Mouse (Mus musculus) liver, embryonic 11.5 days (tissue): ENCODE results near the gene Krtap28-10. TPM values are rescaled to one million over a fixed set of nuclear protein-coding genes. Genes with fewer than 3 reads are reported as not detected.

Source experiments
- ATAC-seq: fragments of 200-750 bp; cut with Nextera tagmentation; replicated peaks from 2 replicates; pipeline ENCODE4 v1.8.0; 2017; ENCODE audit warnings: moderate number of reproducible peaks, mild to moderate bottlenecking, moderate TSS enrichment, moderate library complexity; ENCODE audit not compliant: low FRiP score
- DNase-seq: peaks from one replicate; pipeline ENCODE4 v3.0.0-alpha.2; 2017; ENCODE audit warnings: low spot score
- H3K27ac ChIP-seq: fragments of 300-500 bp; sonication (generic); 2 replicates; pipeline ENCODE4 v1.5.1; 2014; ENCODE audit warnings: mild to moderate bottlenecking, low read depth, low read length, control low read depth
- H3K27me3 ChIP-seq: fragments of 300-500 bp; sonication (generic); replicated peaks from 2 replicates; pipeline ENCODE4 v1.6.1; 2014; ENCODE audit warnings: low read length, mixed read lengths; ENCODE audit not compliant: control insufficient read depth, insufficient read depth
- H3K36me3 ChIP-seq: fragments of 300-500 bp; sonication (generic); 2 replicates; pipeline ENCODE4 v1.6.1; 2014; ENCODE audit warnings: mild to moderate bottlenecking, low read length, moderate library complexity, mixed read lengths; ENCODE audit not compliant: control insufficient read depth, insufficient read depth
- H3K4me1 ChIP-seq: fragments of 300-500 bp; sonication (generic); replicated peaks from 2 replicates; pipeline ENCODE4 v1.6.1; 2014; ENCODE audit warnings: low read length, mixed read lengths; ENCODE audit not compliant: control insufficient read depth, insufficient read depth
- H3K4me2 ChIP-seq: fragments of 300-500 bp; sonication (generic); 2 replicates; pipeline ENCODE4 v1.6.1; 2014; ENCODE audit warnings: mild to moderate bottlenecking, control low read depth, moderate library complexity
- H3K4me3 ChIP-seq: fragments of 300-500 bp; sonication (generic); 2 replicates; pipeline ENCODE4 v1.5.1; 2014; ENCODE audit warnings: low read depth, low read length, control low read depth
- H3K9ac ChIP-seq: fragments of 300-500 bp; sonication (generic); 2 replicates; pipeline ENCODE4 v1.6.1; 2014; ENCODE audit warnings: low read depth, low read length, control low read depth
- H3K9me3 ChIP-seq: fragments of 300-500 bp; sonication (generic); 2 replicates; pipeline ENCODE4 v1.6.1; 2016; ENCODE audit warnings: low read length, inconsistent platforms, mixed read lengths; ENCODE audit not compliant: control insufficient read depth
- WGBS: fragments of 180-500 bp; shearing (Covaris S2); extraction: QIAGEN DNeasy Blood & Tissue Kit; methylation state at CpG from one replicate; pipeline ENCODE4 v1.1.7; 2014; 5-methylcytosine and 5-hydroxymethylcytosine counted together
- polyA plus RNA-seq: library from polyadenylated mRNA; unstranded; fragments of >200 nt; fragmentation: Nextera tagmentation; extraction: Ambion mirVana; gene quantifications from 2 replicates; pipeline ENCODE4 v1.2.1, GENCODE M21; 2014

Krtap28-10 gene
- polyA plus RNA-seq, result not detected in 2 replicates

DNA sequence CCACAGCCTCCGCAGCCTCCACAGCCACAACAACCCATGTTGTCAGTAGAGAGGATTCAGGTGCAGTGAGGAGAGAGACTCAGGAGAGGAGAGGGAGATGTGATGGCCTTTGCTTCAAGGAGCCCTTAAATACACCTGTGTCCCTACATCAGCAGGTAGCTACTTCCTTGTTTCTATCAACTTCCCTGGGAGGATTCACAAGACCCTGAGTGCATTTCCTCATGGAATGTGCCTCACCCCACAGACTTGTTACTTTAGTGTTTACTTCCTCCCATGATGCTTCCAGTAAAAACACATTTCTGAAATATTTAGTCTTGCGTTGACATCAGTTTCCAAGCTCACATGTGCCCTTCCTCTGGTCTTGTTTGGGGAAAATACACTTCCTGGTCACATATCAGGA lies at the start of gene Krtap28-10:
Gene Krtap28-10, minus strand, starts transcription at position 101 of the 400 bp plus-strand sequence.
- WGBS, result 86% methylated on average over 2 of the region's 2 CpGs
- no peaks in the 10 kb centered on the region for H3K36me3 ChIP-seq
- DNase-seq (no peak), ATAC-seq (no peak)
- H3K27me3 ChIP-seq, result no peaks in the 10 kb centered on the region
- no peaks in the 10 kb centered on the region for H3K4me1 ChIP-seq
- no peak within 1 kb of the TSS for H3K4me2 ChIP-seq
- H3K27ac ChIP-seq, result no peak within 1 kb of the TSS
- H3K4me3 ChIP-seq, result no peak within 1 kb of the TSS
- H3K9ac ChIP-seq, result no peak within 1 kb of the TSS
- no peaks in the 10 kb centered on the region for H3K9me3 ChIP-seq

DNA sequence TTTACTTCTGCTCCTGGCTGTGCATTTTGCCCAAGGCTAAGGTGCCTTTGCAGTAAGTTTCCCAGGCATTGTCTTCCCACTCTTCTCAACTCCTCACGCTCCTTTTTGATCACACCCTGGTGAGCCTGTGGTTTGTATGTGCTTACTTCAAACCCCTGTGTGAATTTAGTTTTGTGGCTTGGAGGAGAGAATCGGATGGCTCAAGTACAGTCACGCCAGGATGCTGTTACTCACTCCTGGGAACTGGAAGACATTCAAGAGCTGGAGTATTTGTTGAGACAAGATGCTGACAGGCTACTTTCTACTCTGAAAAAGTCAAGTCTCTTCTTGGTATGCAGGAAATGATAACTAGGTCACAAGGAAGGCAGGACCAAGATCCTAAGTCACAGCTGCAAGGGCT lies 49.0 kb upstream of the Krtap28-10 start:
- Histone ChIP-seq H3K4me1 (no peaks in the 10 kb centered on the region), H3K36me3 (no peaks in the 10 kb centered on the region), H3K27me3 (no peaks in the 10 kb centered on the region), H3K9me3 (no peaks in the 10 kb centered on the region), H3K9ac (no peak overlapping the region), H3K4me2 (no peak overlapping the region), H3K27ac (no peak overlapping the region), H3K4me3 (no peak overlapping the region)
- DNase-seq, result no peak
- no peak for ATAC-seq
- WGBS, result 54% methylated on average over 3 of the region's 3 CpGs

DNA sequence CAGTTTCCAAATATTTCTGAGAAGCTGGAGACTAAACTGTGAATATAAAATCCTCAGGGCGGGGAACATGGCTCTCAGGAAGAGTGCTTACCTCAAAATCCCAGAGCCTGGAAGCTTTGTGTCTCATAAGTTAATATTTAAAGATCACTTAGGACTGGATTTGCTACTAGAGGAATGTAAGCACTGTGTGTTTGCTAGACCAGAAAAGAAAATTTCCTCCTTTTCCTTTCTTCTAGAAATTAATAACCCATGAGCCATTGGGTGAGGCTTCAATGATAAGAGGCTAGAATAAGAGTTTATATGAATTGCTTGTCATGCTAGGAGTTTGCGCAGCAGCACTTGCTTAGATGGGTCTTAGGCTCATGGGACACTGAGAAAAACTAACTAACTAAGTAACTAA lies 42.5 kb upstream of the Krtap28-10 start:
- Histone ChIP-seq H3K9ac (no peak overlapping the region), H3K4me1 (no peaks in the 10 kb centered on the region), H3K4me3 (no peak overlapping the region), H3K27me3 (no peaks in the 10 kb centered on the region), H3K27ac (no peak overlapping the region), H3K36me3 (no peaks in the 10 kb centered on the region), H3K9me3 (no peaks in the 10 kb centered on the region), H3K4me2 (no peak overlapping the region)
- DNase-seq (no peak), ATAC-seq (no peak)
- 74% methylated on average over 2 of the region's 2 CpGs for WGBS

DNA sequence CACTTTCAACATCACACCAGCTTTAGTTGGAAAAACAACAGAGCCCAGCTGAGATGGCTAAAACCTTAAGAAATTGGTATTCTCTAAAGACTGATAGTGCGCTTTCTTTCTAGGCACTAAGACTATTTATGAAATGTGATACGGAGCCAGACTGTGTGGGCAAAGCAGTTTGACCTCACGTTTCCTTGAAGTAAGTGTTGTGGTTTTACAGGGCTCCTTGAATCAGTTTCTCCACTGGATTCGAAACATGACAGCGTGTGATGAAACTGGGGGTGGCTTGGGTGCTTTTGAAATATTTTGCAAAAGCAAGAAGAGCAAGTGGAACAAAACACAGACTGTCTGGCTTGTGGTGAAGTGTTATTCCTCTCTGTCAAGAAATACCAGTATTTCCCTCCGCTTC lies 34.7 kb upstream of the Krtap28-10 start:
- Histone ChIP-seq H3K9ac (no peak overlapping the region), H3K4me3 (no peak overlapping the region), H3K27ac (no peak overlapping the region), H3K27me3 (no peaks in the 10 kb centered on the region), H3K4me1 (no peaks in the 10 kb centered on the region), H3K36me3 (no peaks in the 10 kb centered on the region), H3K4me2 (no peak overlapping the region), H3K9me3 (no peaks in the 10 kb centered on the region)
- no peak for ATAC-seq
- 66% methylated on average over 6 of the region's 6 CpGs for WGBS
- no peak for DNase-seq

DNA sequence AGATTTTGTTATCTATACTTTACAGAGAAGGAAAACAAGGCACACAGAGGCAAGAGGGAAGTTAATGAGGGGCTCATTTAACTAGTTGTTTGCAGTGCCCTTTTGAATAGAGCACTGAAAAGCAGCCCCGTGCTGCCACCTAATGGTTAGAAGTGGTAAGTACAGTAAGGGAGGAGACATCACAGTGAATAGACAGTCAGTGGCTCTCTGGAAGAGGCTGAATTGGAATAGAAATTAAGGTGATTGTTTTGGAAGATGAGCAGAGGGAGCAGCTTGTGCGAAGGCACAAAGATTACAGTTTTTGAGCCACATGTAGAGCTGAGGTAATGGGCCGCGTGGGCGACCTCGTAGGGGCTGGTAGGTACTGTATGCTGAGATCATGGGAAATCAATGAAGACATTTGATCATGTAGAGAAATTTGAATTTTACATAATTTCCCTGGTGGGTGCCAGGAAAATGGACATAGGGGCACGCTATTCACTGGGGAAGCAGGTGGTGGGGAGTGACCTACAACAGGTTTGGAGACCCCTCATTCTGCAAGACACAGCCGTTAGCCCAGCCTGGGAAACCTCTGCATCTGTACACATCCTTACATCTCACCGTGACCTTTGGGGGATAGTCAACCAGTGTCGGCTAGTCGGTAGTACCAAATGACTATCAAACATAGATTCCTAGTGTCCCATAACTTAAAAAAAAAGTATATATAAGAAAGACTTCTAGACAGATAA lies 34.1 kb upstream of the Krtap28-10 start:
- Histone ChIP-seq H3K4me3 (no peak overlapping the region), H3K27ac (no peak overlapping the region), H3K9me3 (no peaks in the 10 kb centered on the region), H3K4me2 (peak overlapping the region; percentile 2; the same call in 1 of the 2 replicates), H3K36me3 (no peaks in the 10 kb centered on the region), H3K9ac (no peak overlapping the region), H3K4me1 (no peaks in the 10 kb centered on the region), H3K27me3 (no peaks in the 10 kb centered on the region)
- DNase-seq (no peak), ATAC-seq (peak; percentile 60)
- 47% methylated on average over 11 of the region's 11 CpGs for WGBS

DNA sequence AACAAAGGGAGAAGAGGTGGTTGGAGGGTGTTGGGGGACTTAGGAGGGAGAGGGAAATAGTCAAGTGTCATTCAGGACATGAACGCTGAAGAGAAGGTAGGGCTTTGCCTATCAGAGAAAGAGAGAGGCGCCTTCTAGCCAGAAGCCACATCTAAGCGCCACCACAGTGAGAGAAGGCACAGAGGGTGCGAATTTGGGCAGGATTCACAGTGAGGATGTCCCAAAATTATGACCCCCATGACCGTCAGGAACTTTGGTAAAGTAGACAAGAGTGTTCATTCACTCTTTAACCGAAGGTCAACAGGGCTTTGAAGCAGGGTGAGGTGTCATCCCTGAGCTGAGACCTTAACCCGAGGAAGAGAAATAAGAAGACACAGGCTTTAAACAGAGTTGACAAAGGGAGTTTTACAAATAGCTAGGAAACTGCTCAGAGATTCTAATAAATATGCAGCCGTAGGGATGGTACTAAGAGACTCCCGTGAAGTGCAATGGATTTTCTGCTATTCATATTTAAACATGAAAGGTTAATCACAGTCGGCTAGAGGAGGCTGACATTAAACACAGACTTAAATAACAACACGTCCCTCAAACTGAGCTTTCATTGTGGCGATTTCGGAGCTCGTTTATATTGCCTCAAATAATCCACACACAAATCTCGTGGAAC lies 33.4 kb upstream of the Krtap28-10 start:
- H3K4me2 ChIP-seq, result peak overlapping the region; percentile 2; the same call in 1 of the 2 replicates
- no peaks in the 10 kb centered on the region for H3K27me3 ChIP-seq
- H3K36me3 ChIP-seq, result no peaks in the 10 kb centered on the region
- no peak for DNase-seq
- 44% methylated on average over 15 of the region's 15 CpGs for WGBS
- no peak for ATAC-seq
- no peaks in the 10 kb centered on the region for H3K4me1 ChIP-seq
- H3K4me3 ChIP-seq, result no peak overlapping the region
- no peaks in the 10 kb centered on the region for H3K9me3 ChIP-seq
- H3K27ac ChIP-seq, result no peak overlapping the region
- no peak overlapping the region for H3K9ac ChIP-seq

DNA sequence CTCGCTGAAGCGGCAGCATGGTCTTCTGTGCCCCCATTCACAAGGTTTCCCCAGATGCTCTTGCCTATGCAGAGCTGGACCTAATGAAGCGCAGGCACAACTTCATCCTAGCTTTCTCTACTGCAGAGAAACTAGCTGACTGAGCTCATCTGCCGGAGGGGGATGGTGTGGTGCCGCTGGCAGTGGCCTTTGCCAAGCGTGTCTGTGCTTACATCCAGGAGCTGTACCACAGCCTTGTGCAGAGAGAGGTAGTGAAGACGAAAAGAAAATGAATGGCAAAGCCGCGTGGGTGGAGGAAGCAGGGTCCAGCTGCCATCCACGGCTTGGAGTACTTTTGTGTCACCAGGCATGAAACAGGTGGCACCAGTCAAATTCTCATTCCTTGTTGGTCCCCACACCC lies 24.9 kb upstream of the Krtap28-10 start:
- H3K9me3 ChIP-seq, result no peaks in the 10 kb centered on the region
- H3K4me3 ChIP-seq, result no peak overlapping the region
- H3K9ac ChIP-seq, result no peak overlapping the region
- no peak overlapping the region for H3K4me2 ChIP-seq
- H3K36me3 ChIP-seq, result no peaks in the 10 kb centered on the region
- H3K4me1 ChIP-seq, result no peaks in the 10 kb centered on the region
- H3K27ac ChIP-seq, result no peak overlapping the region
- no peaks in the 10 kb centered on the region for H3K27me3 ChIP-seq
- no peak for ATAC-seq
- 84% methylated on average over 10 of the region's 10 CpGs for WGBS
- DNase-seq, result no peak

DNA sequence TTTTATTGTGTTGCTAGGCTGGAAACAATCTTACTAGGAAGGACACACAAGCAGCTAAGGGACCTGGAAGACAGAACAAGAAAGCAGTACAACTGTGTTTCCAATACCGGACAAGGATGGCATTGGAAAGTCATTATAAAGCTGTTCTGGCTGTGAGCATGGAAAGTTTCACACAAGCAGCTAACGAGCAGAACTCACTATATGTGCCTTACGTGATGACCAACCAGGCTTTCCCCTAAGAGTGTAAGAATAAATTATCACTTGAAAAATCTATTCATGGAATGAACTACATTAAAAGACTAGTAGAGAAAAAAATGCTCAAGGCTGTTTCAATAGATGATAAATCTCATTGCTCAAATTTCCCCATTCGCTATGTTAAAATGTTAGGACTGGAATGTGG lies 24.3 kb upstream of the Krtap28-10 start:
- 92% methylated on average over 4 of the region's 4 CpGs for WGBS
- Histone ChIP-seq H3K27me3 (no peaks in the 10 kb centered on the region), H3K9me3 (no peaks in the 10 kb centered on the region), H3K4me1 (no peaks in the 10 kb centered on the region), H3K36me3 (no peaks in the 10 kb centered on the region), H3K9ac (no peak overlapping the region), H3K27ac (no peak overlapping the region), H3K4me2 (no peak overlapping the region), H3K4me3 (no peak overlapping the region)
- DNase-seq, result no peak
- ATAC-seq, result no peak

DNA sequence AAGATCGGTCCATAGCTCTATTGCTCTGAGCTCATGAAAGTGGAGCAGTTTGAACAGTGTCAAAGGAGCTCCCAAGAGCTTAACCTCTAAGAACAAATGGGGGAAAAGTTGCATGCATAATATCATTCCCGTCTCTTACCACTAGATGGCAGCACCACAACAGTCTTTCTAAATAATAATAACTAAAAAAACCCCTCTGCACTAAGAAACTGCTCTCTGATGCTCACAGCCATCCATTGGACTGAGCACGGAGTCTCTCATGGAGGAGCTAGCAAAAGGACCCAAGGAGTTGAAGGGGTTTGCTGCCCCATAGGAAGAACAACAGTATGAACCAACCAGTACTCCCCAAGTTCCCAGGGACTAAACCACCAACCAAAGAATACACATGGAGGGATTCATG lies 22.6 kb upstream of the Krtap28-10 start:
- Histone ChIP-seq H3K9ac (no peak overlapping the region), H3K9me3 (no peaks in the 10 kb centered on the region), H3K4me2 (no peak overlapping the region), H3K36me3 (no peaks in the 10 kb centered on the region), H3K4me1 (no peaks in the 10 kb centered on the region), H3K27ac (no peak overlapping the region), H3K27me3 (no peaks in the 10 kb centered on the region), H3K4me3 (no peak overlapping the region)
- no peak for DNase-seq
- WGBS, result 23% methylated on average over 3 of the region's 3 CpGs
- ATAC-seq, result no peak
